Mouse (Mus musculus): ENCODE measurements around the gene Hk2. TPM values are rescaled to one million over a fixed set of nuclear protein-coding genes. Genes with fewer than 3 reads are reported as not detected.

The Hk2 gene
- total and polyA plus RNA-seq, 2 experiments from 2014 or later, result 2.2 to 3.9 TPM

- ATAC-seq (ENCODE audit: low FRiP score) (no peak), DNase-seq (ENCODE audit: low spot score) (no peak)
- Histone ChIP-seq H3K4me2 (ENCODE audit: low read depth, low read length, poor library complexity, severe bottlenecking) (no peak overlapping the region), H3K4me1 (ENCODE audit: insufficient read depth, low read length) (peaks cover 8% of the 10 kb centered on the region; the same call in 1 of the 2 replicates), H3K9ac (replicated peaks; ENCODE audit: low read length, poor library complexity, severe bottlenecking) (no peak overlapping the region), H3K9me3 (ENCODE audit: low read length) (no peaks in the 10 kb centered on the region), H3K4me3 (ENCODE audit: low read depth, low read length) (no peak overlapping the region), H3K36me3 (ENCODE audit: insufficient read depth, low read length) (no peaks in the 10 kb centered on the region), H3K27me3 (ENCODE audit: insufficient read depth, low read length) (0 out of 2 replicates have a peak, but pooled peaks cover 10% of the 10 kb centered on the region), H3K27ac (ENCODE audit: low read depth, low read length) (no peak overlapping the region)
- WGBS, result 65% methylated on average over 5 of the region's 5 CpGs
- TF ChIP-seq CTCF (IDR thresholded peaks at IDR 0.05), result no peak
Observed at GRCm38 (mm10) chr6:82769704-82770103, 4.5 kb downstream of the Hk2 start.

- H3K36me3 ChIP-seq (ENCODE audit: insufficient read depth, low read length), result no peaks in the 10 kb centered on the region
- ATAC-seq (ENCODE audit: low FRiP score) (no peak), DNase-seq (ENCODE audit: low spot score) (no peak)
- no peak overlapping the region for H3K27ac ChIP-seq (ENCODE audit: low read depth, low read length)
- H3K9ac ChIP-seq (replicated peaks; ENCODE audit: low read length, poor library complexity, severe bottlenecking), result no peak overlapping the region
- 0 out of 2 replicates have a peak, but pooled peaks cover 5% of the 10 kb centered on the region for H3K27me3 ChIP-seq (ENCODE audit: insufficient read depth, low read length)
- H3K4me1 ChIP-seq (ENCODE audit: insufficient read depth, low read length), result 0 out of 2 replicates have a peak, but pooled peaks cover 4% of the 10 kb centered on the region
- H3K4me2 ChIP-seq (ENCODE audit: low read depth, low read length, poor library complexity, severe bottlenecking), result no peak overlapping the region
- no peak overlapping the region for H3K4me3 ChIP-seq (ENCODE audit: low read depth, low read length)
- no peaks in the 10 kb centered on the region for H3K9me3 ChIP-seq (ENCODE audit: low read length)
- no peak for TF ChIP-seq CTCF (IDR thresholded peaks at IDR 0.05)
- WGBS, result 93% methylated on average over 12 of the region's 12 CpGs
Observed at GRCm38 (mm10) chr6:82767734-82768586, 6.3 kb downstream of the Hk2 start.

- no peak overlapping the region for H3K4me2 ChIP-seq (ENCODE audit: low read depth, low read length, poor library complexity, severe bottlenecking)
- WGBS, result 75% methylated on average over 4 of the region's 4 CpGs
- no peak overlapping the region for H3K27ac ChIP-seq (ENCODE audit: low read depth, low read length)
- H3K4me3 ChIP-seq (ENCODE audit: low read depth, low read length), result no peak overlapping the region
- H3K9me3 ChIP-seq (ENCODE audit: low read length), result no peaks in the 10 kb centered on the region
- ATAC-seq (ENCODE audit: low FRiP score), result no peak
- no peaks in the 10 kb centered on the region for H3K27me3 ChIP-seq (ENCODE audit: insufficient read depth, low read length)
- no peaks in the 10 kb centered on the region for H3K4me1 ChIP-seq (ENCODE audit: insufficient read depth, low read length)
- H3K36me3 ChIP-seq (ENCODE audit: insufficient read depth, low read length), result no peaks in the 10 kb centered on the region
- no peak for TF ChIP-seq CTCF (IDR thresholded peaks at IDR 0.05)
- no peak overlapping the region for H3K9ac ChIP-seq (replicated peaks; ENCODE audit: low read length, poor library complexity, severe bottlenecking)
- no peak for DNase-seq (ENCODE audit: low spot score)
Observed at GRCm38 (mm10) chr6:82766636-82767035, 7.6 kb downstream of the Hk2 start.

GRCm38 (mm10) chr6:82765261-82765660 is 9.0 kb downstream of the Hk2 start:
- ATAC-seq (ENCODE audit: low FRiP score) (no peak), DNase-seq (ENCODE audit: low spot score) (no peak)
- Histone ChIP-seq H3K27ac (ENCODE audit: low read depth, low read length) (no peak overlapping the region), H3K9ac (replicated peaks; ENCODE audit: low read length, poor library complexity, severe bottlenecking) (no peak overlapping the region), H3K4me3 (ENCODE audit: low read depth, low read length) (no peak overlapping the region), H3K36me3 (ENCODE audit: insufficient read depth, low read length) (no peaks in the 10 kb centered on the region), H3K4me1 (ENCODE audit: insufficient read depth, low read length) (no peaks in the 10 kb centered on the region), H3K27me3 (ENCODE audit: insufficient read depth, low read length) (no peaks in the 10 kb centered on the region), H3K4me2 (ENCODE audit: low read depth, low read length, poor library complexity, severe bottlenecking) (no peak overlapping the region), H3K9me3 (ENCODE audit: low read length) (no peaks in the 10 kb centered on the region)
- 100% methylated on average over 2 of the region's 2 CpGs for WGBS
- no peak for TF ChIP-seq CTCF (IDR thresholded peaks at IDR 0.05)

GRCm38 (mm10) chr6:82763871-82764503 is 10.3 kb downstream of the Hk2 start:
- Histone ChIP-seq H3K4me1 (ENCODE audit: insufficient read depth, low read length) (no peaks in the 10 kb centered on the region), H3K36me3 (ENCODE audit: insufficient read depth, low read length) (no peaks in the 10 kb centered on the region), H3K9ac (replicated peaks; ENCODE audit: low read length, poor library complexity, severe bottlenecking) (no peak overlapping the region), H3K27me3 (ENCODE audit: insufficient read depth, low read length) (no peaks in the 10 kb centered on the region), H3K4me3 (ENCODE audit: low read depth, low read length) (no peak overlapping the region), H3K4me2 (ENCODE audit: low read depth, low read length, poor library complexity, severe bottlenecking) (no peak overlapping the region), H3K9me3 (ENCODE audit: low read length) (no peaks in the 10 kb centered on the region), H3K27ac (ENCODE audit: low read depth, low read length) (no peak overlapping the region)
- WGBS, result 43% methylated on average over 9 of the region's 9 CpGs
- ATAC-seq (ENCODE audit: low FRiP score) (no peak), DNase-seq (ENCODE audit: low spot score) (no peak)
- TF ChIP-seq CTCF (IDR thresholded peaks at IDR 0.05), result no peak

GRCm38 (mm10) chr6:82762728-82763127 is 11.5 kb downstream of the Hk2 start:
- Histone ChIP-seq H3K36me3 (ENCODE audit: insufficient read depth, low read length) (no peaks in the 10 kb centered on the region), H3K4me2 (ENCODE audit: low read depth, low read length, poor library complexity, severe bottlenecking) (no peak overlapping the region), H3K4me1 (ENCODE audit: insufficient read depth, low read length) (no peaks in the 10 kb centered on the region), H3K4me3 (ENCODE audit: low read depth, low read length) (no peak overlapping the region), H3K27me3 (ENCODE audit: insufficient read depth, low read length) (no peaks in the 10 kb centered on the region), H3K9ac (replicated peaks; ENCODE audit: low read length, poor library complexity, severe bottlenecking) (no peak overlapping the region), H3K9me3 (ENCODE audit: low read length) (no peaks in the 10 kb centered on the region), H3K27ac (ENCODE audit: low read depth, low read length) (no peak overlapping the region)
- ATAC-seq (ENCODE audit: low FRiP score) (no peak), DNase-seq (ENCODE audit: low spot score) (no peak)
- TF ChIP-seq CTCF (IDR thresholded peaks at IDR 0.05), result no peak
- 72% methylated on average over 2 of the region's 2 CpGs for WGBS

All from midbrain, postnatal 0 days (tissue).